Mouse (Mus musculus): ENCODE results near the gene Zfpm1. TPM values are rescaled to one million over a fixed set of nuclear protein-coding genes. Genes with fewer than 3 reads are reported as not detected.

Gene Zfpm1
- polyA plus RNA-seq, 1 experiment from 2014 or later, result 3.1 TPM

DNA sequence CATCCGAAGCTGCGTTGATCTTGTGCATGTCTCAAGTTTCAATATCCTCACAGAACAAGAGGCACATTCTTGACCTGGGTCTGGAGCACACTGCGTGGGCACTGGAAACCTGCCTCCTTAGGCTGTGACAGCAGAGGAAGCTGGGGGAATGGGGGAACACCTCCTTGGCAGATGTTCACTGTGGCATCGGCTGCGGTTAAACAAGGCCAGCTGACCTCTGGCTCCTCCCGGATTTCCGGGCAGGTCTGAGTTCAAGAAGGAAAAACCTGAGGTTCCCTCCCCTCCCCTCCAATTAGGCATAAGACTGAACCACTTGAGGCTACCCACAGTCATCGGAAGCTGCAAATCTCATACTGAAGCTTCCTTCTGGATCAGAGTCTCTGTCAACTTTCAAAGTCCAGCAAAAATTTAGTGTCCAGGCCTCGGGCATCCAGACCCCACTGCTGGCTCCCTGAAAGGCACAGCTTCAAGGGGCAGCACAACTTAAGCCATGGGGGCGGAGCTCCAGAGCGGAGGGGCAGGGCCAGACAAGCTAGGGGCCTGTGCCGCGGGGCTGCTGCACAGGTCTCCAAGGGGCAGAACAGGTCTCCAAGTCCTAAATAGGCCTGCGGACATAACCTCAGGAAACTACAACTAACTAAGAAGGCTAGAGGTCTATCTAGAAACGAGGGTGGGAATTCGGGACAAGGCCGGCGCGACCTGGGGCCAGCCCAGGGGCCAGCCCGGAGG lies 1.2 kb upstream of the Zfpm1 start:
- Histone ChIP-seq H3K9me3 (replicated peaks; ENCODE audit: control insufficient read depth, low read length) (no peaks in the 10 kb centered on the region), H3K27me3 (ENCODE audit: control insufficient read depth, insufficient read depth, low read length) (no peaks in the 10 kb centered on the region), H3K4me2 (ENCODE audit: low read depth, low read length) (peak overlapping the region; percentile 61), H3K9ac (ENCODE audit: low read length) (peak overlapping the region; percentile 54), H3K27ac (ENCODE audit: low read length) (peak overlapping the region; percentile 67), H3K4me3 (ENCODE audit: low read length) (peak overlapping the region; percentile 52), H3K4me1 (ENCODE audit: control insufficient read depth, insufficient read depth, low read length) (peaks cover 25% of the 10 kb centered on the region), H3K36me3 (ENCODE audit: control insufficient read depth, insufficient read depth) (no peaks in the 10 kb centered on the region)
- WGBS, result 9% methylated on average over 20 of the region's 20 CpGs
- peak; percentile 2; the same call in 1 of the 2 replicates for ATAC-seq (replicated peaks; ENCODE audit: extremely low read depth, insufficient read depth, low FRiP score)

DNA sequence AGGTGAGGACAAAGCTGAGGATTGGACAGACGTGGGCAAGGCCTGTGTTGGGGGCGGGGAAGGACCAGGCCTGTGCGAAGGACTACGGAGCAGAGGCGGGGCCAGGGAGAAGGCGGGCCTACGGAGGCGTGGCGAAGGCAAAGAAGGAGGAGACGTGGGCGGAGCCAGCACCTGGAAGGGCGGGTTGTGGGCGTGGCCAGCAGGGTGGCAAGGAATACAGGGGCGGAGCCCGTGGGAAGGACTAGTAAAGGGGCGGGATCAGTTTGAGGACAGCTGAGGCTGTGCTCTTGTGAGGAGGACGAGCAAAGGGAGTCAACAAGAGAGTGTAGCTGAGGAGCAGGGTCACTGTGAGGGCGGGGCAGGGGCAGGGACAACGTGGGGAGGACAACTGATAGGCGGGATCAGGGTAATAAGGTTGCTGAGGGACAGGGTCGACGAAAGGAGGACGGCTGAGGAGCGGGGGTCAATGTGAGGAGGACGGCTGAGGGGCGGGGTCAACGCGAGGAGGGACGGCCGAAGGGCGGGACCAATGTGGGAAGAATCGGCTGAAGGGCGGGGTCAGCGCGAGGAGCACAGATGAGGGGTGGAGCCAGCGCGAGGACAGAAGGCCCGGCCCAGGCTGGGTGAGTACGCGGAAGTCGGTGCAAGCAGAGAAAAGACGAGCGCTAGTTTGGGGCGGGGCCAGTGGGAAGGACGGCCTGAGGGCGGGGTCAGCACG lies 465 bp upstream of the Zfpm1 start:
- Histone ChIP-seq H3K4me3 (ENCODE audit: low read length) (peak overlapping the region; percentile 67), H3K9me3 (replicated peaks; ENCODE audit: control insufficient read depth, low read length) (no peaks in the 10 kb centered on the region), H3K27ac (ENCODE audit: low read length) (peak overlapping the region; percentile 78), H3K4me1 (ENCODE audit: control insufficient read depth, insufficient read depth, low read length) (peaks cover 30% of the 10 kb centered on the region), H3K4me2 (ENCODE audit: low read depth, low read length) (peak overlapping the region; percentile 61), H3K27me3 (ENCODE audit: control insufficient read depth, insufficient read depth, low read length) (no peaks in the 10 kb centered on the region), H3K36me3 (ENCODE audit: control insufficient read depth, insufficient read depth) (no peaks in the 10 kb centered on the region), H3K9ac (ENCODE audit: low read length) (peak overlapping the region; percentile 59)
- WGBS, result under 1% methylated on average over 47 of the region's 47 CpGs
- ATAC-seq (replicated peaks; ENCODE audit: extremely low read depth, insufficient read depth, low FRiP score), result peak; percentile 90

- H3K4me2 ChIP-seq (ENCODE audit: low read depth, low read length), result peak overlapping the region; percentile 96
These were observed 787 bp downstream of the Zfpm1 start for GRCm38 (mm10) chr8:122282501-122283355.

GRCm38 (mm10) chr8:122283356-122284202 lies 1.6 kb downstream of the Zfpm1 start:
- no peaks in the 10 kb centered on the region for H3K9me3 ChIP-seq (replicated peaks; ENCODE audit: control insufficient read depth, low read length)
- H3K27ac ChIP-seq (ENCODE audit: low read length), result peak overlapping the region; percentile 84
- H3K4me2 ChIP-seq (ENCODE audit: low read depth, low read length), result peak overlapping the region; percentile 96
- H3K4me3 ChIP-seq (ENCODE audit: low read length), result peak overlapping the region; percentile 67
- no peaks in the 10 kb centered on the region for H3K36me3 ChIP-seq (ENCODE audit: control insufficient read depth, insufficient read depth)
- under 1% methylated on average over 37 of the region's 37 CpGs for WGBS
- H3K9ac ChIP-seq (ENCODE audit: low read length), result peak overlapping the region; percentile 81
- H3K27me3 ChIP-seq (ENCODE audit: control insufficient read depth, insufficient read depth, low read length), result no peaks in the 10 kb centered on the region
- H3K4me1 ChIP-seq (ENCODE audit: control insufficient read depth, insufficient read depth, low read length), result peaks cover 47% of the 10 kb centered on the region
- no peak for ATAC-seq (replicated peaks; ENCODE audit: extremely low read depth, insufficient read depth, low FRiP score)

More at GRCm38 (mm10) chr8:122282501-122283355, 787 bp downstream of the Zfpm1 start:
- Histone ChIP-seq H3K9me3 (replicated peaks; ENCODE audit: control insufficient read depth, low read length) (no peaks in the 10 kb centered on the region), H3K27ac (ENCODE audit: low read length) (peak overlapping the region; percentile 84), H3K27me3 (ENCODE audit: control insufficient read depth, insufficient read depth, low read length) (no peaks in the 10 kb centered on the region), H3K9ac (ENCODE audit: low read length) (peak overlapping the region; percentile 81), H3K36me3 (ENCODE audit: control insufficient read depth, insufficient read depth) (no peaks in the 10 kb centered on the region), H3K4me3 (ENCODE audit: low read length) (peak overlapping the region; percentile 67), H3K4me1 (ENCODE audit: control insufficient read depth, insufficient read depth, low read length) (peaks cover 39% of the 10 kb centered on the region)
- 2% methylated on average over 60 of the region's 70 CpGs for WGBS
- no peak for ATAC-seq (replicated peaks; ENCODE audit: extremely low read depth, insufficient read depth, low FRiP score)

DNA sequence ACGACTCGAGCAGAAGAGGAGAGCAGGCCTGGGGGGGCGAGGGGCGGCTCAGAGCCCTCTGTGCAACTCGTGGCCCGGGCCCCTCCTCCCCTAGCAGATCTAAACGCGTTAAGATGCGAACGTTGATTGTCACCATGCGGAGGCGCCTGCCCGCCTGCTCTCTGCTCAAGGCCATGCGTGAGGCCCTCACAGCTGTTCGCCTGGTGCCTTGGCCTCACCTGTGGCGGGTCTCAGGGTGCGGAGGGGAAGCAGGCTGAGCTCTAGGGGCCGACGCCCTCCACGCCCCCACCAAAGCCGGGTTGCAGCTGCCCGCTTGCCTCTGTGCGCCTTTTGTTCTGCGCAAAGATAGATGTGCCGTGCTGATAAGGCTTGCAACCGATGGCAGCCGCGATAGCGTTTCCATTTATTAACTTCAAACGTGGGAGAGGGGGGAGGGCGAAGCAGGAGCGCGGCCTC lies 2.3 kb downstream of the Zfpm1 start:
- Histone ChIP-seq H3K36me3 (ENCODE audit: control insufficient read depth, insufficient read depth) (no peaks in the 10 kb centered on the region), H3K4me1 (ENCODE audit: control insufficient read depth, insufficient read depth, low read length) (peaks cover 50% of the 10 kb centered on the region), H3K9me3 (replicated peaks; ENCODE audit: control insufficient read depth, low read length) (no peaks in the 10 kb centered on the region), H3K9ac (ENCODE audit: low read length) (peak overlapping the region; percentile 81), H3K4me2 (ENCODE audit: low read depth, low read length) (peak overlapping the region; percentile 96), H3K27me3 (ENCODE audit: control insufficient read depth, insufficient read depth, low read length) (no peaks in the 10 kb centered on the region), H3K4me3 (ENCODE audit: low read length) (peak overlapping the region; percentile 67), H3K27ac (ENCODE audit: low read length) (peak overlapping the region; percentile 84)
- WGBS, result 3% methylated on average over 33 of the region's 33 CpGs
- ATAC-seq (replicated peaks; ENCODE audit: extremely low read depth, insufficient read depth, low FRiP score), result no peak

DNA sequence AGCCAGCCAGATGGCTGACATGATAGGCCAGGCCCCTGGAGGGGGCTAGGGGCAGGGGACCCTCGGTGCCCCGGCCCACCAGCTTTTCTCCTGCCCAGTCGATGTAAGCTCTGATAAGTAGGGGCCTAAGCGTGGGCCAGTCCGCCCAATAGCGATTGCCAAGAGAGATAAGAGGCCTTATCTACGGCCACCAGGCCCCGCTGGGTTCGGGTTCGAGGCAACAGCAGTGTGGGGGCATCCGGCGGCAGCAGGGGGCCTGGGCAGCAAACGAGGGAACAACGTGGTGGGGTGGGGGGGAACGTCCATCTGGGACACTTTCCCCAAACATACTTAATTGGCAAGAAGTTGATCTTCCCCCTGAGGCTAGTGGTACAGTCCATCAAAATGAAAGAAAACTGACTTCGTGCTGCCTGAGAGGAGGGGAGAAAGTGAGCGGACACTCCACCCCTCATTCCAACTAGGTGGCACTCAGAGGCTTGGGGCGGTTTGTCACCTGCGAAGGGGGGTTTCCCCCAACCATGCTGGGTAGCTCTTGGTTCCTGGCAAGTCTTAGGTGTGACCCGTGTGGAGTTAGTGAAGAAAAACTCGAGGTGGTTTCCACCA lies 2.8 kb downstream of the Zfpm1 start:
- no peaks in the 10 kb centered on the region for H3K9me3 ChIP-seq (replicated peaks; ENCODE audit: control insufficient read depth, low read length)
- WGBS, result 14% methylated on average over 21 of the region's 21 CpGs
- peak overlapping the region; percentile 81 for H3K9ac ChIP-seq (ENCODE audit: low read length)
- peaks cover 50% of the 10 kb centered on the region for H3K4me1 ChIP-seq (ENCODE audit: control insufficient read depth, insufficient read depth, low read length)
- peak overlapping the region; percentile 67 for H3K4me3 ChIP-seq (ENCODE audit: low read length)
- no peaks in the 10 kb centered on the region for H3K27me3 ChIP-seq (ENCODE audit: control insufficient read depth, insufficient read depth, low read length)
- H3K4me2 ChIP-seq (ENCODE audit: low read depth, low read length), result peak overlapping the region; percentile 96
- H3K36me3 ChIP-seq (ENCODE audit: control insufficient read depth, insufficient read depth), result no peaks in the 10 kb centered on the region
- H3K27ac ChIP-seq (ENCODE audit: low read length), result peak overlapping the region; percentile 84
- ATAC-seq (replicated peaks; ENCODE audit: extremely low read depth, insufficient read depth, low FRiP score), result no peak

DNA sequence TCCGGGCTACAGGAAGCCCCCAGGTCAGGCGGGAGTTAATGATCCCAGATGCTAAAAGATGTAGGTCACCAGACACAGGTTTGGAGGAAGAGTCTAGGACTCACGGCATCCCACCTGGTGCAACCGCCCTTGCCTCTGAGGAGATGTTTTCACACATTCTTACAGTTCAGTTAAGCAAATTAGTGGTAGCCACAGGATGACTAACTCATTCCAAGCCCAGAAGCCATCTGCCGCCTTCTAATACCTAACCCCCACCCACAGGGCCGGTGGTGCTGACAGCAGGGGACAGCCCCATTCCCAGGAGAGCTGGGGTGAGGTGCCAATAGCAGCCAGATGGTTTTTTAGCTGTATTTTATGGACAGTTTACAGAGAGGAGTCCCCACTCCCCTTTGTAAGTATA lies 3.8 kb downstream of the Zfpm1 start:
- peak overlapping the region; percentile 96; the same call in 1 of the 2 replicates for H3K4me2 ChIP-seq (ENCODE audit: low read depth, low read length)
- peaks cover 55% of the 10 kb centered on the region for H3K4me1 ChIP-seq (ENCODE audit: control insufficient read depth, insufficient read depth, low read length)

GRCm38 (mm10) chr8:122286899-122287298 lies 5.0 kb downstream of the Zfpm1 start:
- no peak for ATAC-seq (replicated peaks; ENCODE audit: extremely low read depth, insufficient read depth, low FRiP score)
- no peaks in the 10 kb centered on the region for H3K9me3 ChIP-seq (replicated peaks; ENCODE audit: control insufficient read depth, low read length)
- H3K4me2 ChIP-seq (ENCODE audit: low read depth, low read length), result no peak overlapping the region

More for the DNA sequence above, 3.8 kb downstream of the Zfpm1 start:
- ATAC-seq (replicated peaks; ENCODE audit: extremely low read depth, insufficient read depth, low FRiP score), result no peak
- no peaks in the 10 kb centered on the region for H3K9me3 ChIP-seq (replicated peaks; ENCODE audit: control insufficient read depth, low read length)
- no peak overlapping the region for H3K4me3 ChIP-seq (ENCODE audit: low read length)
- WGBS, result 60% methylated on average over 6 of the region's 6 CpGs
- no peaks in the 10 kb centered on the region for H3K36me3 ChIP-seq (ENCODE audit: control insufficient read depth, insufficient read depth)
- H3K27me3 ChIP-seq (ENCODE audit: control insufficient read depth, insufficient read depth, low read length), result no peaks in the 10 kb centered on the region
- H3K27ac ChIP-seq (ENCODE audit: low read length), result peak overlapping the region; percentile 52; the same call in 1 of the 2 replicates
- no peak overlapping the region for H3K9ac ChIP-seq (ENCODE audit: low read length)

More at GRCm38 (mm10) chr8:122286899-122287298, 5.0 kb downstream of the Zfpm1 start:
- H3K36me3 ChIP-seq (ENCODE audit: control insufficient read depth, insufficient read depth), result no peaks in the 10 kb centered on the region
- 41% methylated on average over 10 of the region's 10 CpGs for WGBS
- no peak overlapping the region for H3K27ac ChIP-seq (ENCODE audit: low read length)
- H3K4me3 ChIP-seq (ENCODE audit: low read length), result no peak overlapping the region
- H3K9ac ChIP-seq (ENCODE audit: low read length), result peak overlapping the region; percentile 44; the same call in 1 of the 2 replicates
- peaks cover 63% of the 10 kb centered on the region for H3K4me1 ChIP-seq (ENCODE audit: control insufficient read depth, insufficient read depth, low read length)
- H3K27me3 ChIP-seq (ENCODE audit: control insufficient read depth, insufficient read depth, low read length), result no peaks in the 10 kb centered on the region
